Mouse (Mus musculus): ENCODE measurements around the gene Prex1.

- TF ChIP-seq CTCF (IDR thresholded peaks at IDR 0.05; ENCODE audit: low read depth, low read length) (no peak), GATA1 (IDR thresholded peaks at IDR 0.05; ENCODE audit: borderline replicate concordance, low read length) (no peak), TAL1 (conservative IDR thresholded peaks at IDR 0.05; ENCODE audit: low read depth, low read length) (no peak)
Measured at GRCm38 (mm10) chr2:166544575-166545251, 168.9 kb downstream of the Prex1 start.
